Mouse (Mus musculus): ENCODE measurements at regions not wholly inside any gene's neighbourhood (a gene's known extent, or its start where the extent isn't known, plus 50 kb on each side); places are given as distances from the start of the nearest gene placed in this dataset.

- DNase-seq (ENCODE audit: low read depth, low spot score) = peak; percentile 4
Observed at GRCm38 (mm10) chrX:98051521-98052170, 96.9 kb upstream of the Ar start.

GRCm38 (mm10) chrX:98052811-98053210, 95.8 kb upstream of the Ar start:
- no peak for DNase-seq (ENCODE audit: low read depth, low spot score)
